Mouse (Mus musculus) CD4-positive helper T cell, adult 2 months (primary cell): ENCODE results near the gene Caprin2.
A peak's percentile ranks its signal among the peaks of the same experiment; 100 is the strongest.
"Not testable (repeated sequence)": the region's sequence is repeated elsewhere in the genome, so short reads cannot be mapped to it uniquely, and the experiment has no call there.

Experiments used
- DNase-seq: peaks from one replicate; pipeline ENCODE4 v3.0.0-alpha.2; 2012; ENCODE audit warnings: low read depth, missing footprints, low spot score

Caprin2 gene

GRCm38 (mm10) chr6:148895773-148896506 is at the start of gene Caprin2:
TSS of gene Caprin2 (minus strand) at chr6:148896237.
- DNase-seq = peak; percentile 94

DNA sequence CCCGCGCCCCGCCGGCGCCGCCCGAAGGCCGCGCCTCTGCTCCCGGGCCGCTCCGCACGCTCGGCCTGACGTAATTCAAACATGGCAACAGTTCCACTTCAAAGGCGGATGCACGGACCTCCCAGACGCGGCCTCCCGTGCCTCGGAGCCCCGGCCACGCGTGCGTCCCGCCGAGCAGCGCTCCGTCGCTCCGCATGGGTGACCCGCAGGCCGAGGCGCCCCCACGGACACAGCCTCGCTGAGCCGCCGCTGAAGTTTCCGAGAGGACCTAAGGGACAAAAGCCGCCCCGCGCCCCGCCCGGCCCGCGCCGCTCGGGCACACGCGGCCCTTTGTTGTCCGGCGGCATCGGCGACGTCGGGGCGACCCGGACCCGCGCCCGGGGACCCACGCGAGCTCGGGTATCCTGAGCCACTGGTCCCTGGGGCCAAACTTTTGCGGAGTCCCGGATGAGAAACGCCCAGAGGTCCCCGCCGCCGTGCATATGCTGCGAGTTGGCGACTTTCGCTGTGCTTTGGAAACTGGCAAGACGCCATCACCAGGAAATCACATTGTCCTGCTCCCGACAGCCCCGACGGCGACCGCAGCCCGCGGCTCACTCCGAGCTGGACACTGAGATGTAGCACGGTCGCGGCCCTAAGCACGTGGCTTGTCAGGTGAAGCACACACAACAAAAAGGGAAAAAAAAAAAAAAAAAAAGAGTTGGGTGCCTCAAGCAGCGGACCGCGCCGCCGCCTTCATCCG is 48.9 kb upstream of the Caprin2 start:
- peak; percentile 85 for DNase-seq

DNA sequence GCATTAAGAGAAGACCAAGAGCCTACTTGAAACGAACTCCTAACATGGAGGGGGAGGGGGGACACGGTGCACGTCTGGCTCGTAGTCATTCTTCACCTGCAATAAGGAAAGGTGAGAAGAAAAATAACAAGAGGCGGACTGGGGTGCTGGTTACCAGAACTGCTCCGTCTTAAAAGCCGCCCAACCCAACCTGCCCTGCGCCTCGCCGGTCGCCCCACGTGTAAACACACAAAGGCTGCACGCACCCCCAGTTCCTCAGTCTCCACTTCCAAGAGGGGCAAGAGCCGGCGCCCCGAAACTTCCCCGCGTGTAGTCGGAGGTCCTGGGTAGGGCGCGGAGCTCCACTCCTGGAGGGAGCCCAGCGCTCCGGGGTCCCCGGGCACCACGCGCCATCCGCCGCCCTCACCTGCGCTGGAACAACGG is 48.3 kb upstream of the Caprin2 start:
- no peak for DNase-seq

DNA sequence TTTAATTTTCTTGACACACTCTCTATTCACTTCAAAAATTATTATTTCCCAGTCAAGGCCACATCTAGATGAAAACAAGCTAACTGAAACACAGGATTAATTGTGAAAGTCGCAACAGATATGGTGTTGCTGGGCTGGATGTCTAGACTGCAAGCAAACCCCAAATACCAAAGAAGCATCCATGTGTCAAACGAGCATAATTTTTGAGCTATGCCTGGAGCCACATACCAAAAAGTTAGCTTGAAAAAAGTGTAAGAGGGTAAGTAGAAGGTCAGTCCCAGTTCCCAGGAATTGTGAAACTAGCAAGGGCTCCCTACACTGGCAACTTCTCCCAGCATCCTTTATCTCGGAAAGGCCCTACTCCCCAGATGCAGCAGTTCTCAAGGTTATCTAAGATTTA is 47.7 kb upstream of the Caprin2 start:
- DNase-seq = no peak

GRCm38 (mm10) chr6:148942406-148942805 is 46.4 kb upstream of the Caprin2 start:
- DNase-seq = peak; percentile 26

GRCm38 (mm10) chr6:148941880-148942279 is 45.8 kb upstream of the Caprin2 start:
- DNase-seq = no peak

DNA sequence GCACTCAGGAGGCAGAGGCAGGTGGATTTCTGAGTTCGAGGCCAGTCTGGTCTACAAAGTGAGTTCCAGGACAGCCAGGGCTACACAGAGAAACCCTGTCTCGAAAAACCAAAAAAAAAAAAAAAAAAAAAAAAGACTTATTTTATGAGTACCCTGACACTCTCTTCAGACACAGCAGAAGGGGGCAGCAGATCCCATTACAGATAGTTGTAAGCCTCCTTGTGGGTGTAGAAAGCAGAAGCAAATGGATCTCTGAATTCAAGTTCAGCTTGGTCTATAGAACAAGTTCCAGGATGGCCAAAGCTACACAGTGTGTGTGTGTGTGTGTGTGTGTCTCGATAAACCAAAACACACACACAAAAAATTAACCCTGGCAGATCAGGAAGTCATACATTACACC is 44.3 kb upstream of the Caprin2 start:
- peak; percentile 38 for DNase-seq

- no peak for DNase-seq
Measured at GRCm38 (mm10) chr6:148937693-148938092, 41.7 kb upstream of the Caprin2 start.

- no peak for DNase-seq
Measured at GRCm38 (mm10) chr6:148934961-148935590, 39.0 kb upstream of the Caprin2 start.

DNA sequence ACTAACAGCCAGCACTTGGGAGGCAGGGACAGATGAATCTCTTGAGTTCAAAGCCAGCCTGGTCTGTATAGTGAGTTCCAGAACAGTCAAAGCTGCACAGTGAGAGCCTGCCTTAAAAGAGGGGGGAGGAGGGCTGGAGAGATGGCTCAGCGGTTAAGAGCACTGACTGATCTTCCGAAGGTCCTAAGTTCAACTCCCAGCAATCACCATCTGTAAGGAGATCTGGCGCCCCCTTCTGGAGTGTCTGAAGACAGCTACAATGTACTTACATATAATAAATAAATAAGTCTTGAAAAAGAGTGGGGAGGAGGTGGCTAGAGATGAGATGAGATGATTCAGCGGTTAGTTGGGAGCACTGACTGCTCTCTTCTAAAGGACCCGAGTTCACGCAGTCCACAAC is 35.2 kb upstream of the Caprin2 start:
- peak; percentile 30 for DNase-seq

DNA sequence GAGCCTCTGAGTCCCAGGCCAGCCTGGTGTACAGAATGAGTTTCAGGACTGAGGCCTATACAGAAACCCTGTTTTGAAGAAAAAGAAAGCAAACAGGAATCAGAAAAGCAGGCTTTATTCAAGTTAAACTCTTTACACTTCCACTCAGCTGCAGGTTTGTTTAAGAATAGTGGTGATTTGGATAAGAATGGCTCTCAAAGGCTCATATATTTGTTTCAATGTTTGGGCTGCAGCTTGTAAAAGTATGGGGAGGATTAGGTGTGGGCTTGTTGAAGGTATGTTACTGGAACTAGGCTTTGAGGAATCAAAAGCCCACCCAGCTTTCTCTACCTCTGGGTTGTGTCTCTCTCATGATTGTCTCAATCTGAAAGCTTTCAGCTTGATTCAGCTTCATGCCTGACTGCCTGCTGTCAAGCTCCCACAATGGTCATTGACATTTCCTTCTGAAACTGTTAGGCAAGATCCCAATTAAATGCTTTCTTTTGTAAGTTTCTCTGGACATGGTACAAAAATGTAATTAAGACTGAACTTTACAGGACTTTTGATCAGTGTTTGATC is 22.9 kb upstream of the Caprin2 start:
- no peak for DNase-seq

DNA sequence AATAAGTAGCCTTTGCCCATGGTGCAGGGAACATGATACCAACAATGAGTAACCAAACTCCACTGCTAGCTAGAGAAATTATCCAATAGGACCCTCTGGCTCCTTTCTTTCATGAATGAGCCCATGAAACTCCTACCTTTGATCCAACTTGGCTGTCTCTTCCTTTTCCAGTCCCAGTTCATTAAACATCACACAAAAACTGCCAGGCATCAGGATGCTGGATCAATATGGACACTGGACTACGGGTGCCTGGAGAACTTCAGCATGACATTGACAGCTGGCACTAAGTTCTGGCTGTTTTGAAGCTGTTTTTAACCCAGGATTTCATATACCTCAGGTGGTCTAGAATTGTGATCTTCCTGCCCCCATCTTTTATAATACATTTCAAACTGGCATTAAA is 21.6 kb upstream of the Caprin2 start:
- DNase-seq = no peak

DNA sequence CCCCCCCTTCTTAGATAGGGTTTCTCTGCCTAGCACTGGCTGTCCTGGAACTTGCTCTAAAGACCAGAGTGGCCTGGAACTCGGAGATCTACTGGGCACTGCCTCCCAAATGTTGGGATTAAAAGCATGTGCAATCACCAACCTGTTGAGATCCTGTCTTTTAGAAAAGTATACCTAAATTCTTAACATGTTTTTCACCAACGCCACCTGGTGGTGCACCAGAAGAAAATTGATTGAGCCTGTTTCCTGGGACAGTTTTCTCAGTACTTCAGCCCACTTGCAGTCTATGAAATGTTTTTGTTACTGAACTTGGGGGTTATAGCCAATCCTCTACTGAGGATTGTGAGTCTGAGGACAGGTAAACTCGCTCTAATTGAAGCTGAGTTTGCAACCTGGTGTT is 20.8 kb upstream of the Caprin2 start:
- peak; percentile 34 for DNase-seq

GRCm38 (mm10) chr6:148913938-148914337 is 17.9 kb upstream of the Caprin2 start:
- DNase-seq = peak; percentile 54

DNA sequence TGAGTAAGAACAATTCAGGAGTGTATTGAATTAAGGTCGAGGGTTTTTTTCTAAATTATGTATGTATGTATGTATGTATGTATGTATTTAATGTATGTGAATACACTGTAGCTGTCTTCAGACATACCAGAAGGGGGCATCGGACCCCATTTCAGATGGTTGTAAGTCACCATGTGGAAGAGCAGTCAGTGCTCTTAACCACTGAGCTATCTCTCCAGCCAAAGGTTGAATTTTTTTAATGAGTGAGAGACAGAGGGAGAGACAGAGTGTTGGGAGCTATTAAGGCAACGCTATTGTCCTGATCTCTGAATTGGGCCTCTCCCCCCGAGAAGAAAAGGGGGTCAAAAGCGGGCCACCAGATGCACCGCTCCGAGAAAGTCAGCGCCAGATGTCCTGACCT is 15.9 kb upstream of the Caprin2 start:
- DNase-seq = not testable (repeated sequence)

DNA sequence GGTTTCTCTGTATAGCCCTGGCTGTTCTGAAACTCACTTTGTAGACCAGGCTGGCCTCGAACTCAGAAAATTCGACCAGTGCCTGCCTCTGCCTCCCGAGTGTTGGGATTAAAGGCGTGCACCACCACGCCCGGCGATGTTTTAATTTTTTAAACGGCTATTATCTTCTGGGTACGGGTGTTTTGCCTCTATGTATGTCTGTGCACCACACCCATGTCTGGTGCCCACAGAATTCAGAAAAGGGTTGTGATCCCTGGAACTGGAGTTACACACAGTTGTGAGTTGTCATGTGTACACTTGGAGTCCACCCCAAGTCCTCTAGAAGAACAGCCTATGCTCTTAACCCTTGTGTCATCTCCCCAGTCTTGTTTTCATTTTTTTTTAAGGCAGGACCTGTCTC is 10.9 kb upstream of the Caprin2 start:
- DNase-seq = no peak

- no peak for DNase-seq
Measured at GRCm38 (mm10) chr6:148902728-148903127, 6.7 kb upstream of the Caprin2 start.

DNA sequence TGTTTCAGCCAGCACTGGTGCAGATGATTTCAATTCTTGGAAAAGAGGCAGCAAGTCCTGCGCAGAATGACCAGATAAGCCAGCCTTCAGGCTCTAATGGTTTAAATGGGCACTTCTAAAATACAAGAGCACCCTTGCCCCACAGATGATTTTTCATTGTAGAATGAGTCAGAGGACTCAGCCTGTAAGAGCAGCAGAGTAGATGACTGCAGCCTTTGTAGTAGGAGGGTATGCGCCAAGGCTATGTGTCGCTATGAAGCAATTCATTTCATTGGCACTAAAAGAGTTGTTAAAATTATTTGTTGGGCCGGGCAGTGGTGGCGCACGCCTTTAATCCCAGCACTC is 442 bp upstream of the Caprin2 start:
- no peak for DNase-seq

DNA sequence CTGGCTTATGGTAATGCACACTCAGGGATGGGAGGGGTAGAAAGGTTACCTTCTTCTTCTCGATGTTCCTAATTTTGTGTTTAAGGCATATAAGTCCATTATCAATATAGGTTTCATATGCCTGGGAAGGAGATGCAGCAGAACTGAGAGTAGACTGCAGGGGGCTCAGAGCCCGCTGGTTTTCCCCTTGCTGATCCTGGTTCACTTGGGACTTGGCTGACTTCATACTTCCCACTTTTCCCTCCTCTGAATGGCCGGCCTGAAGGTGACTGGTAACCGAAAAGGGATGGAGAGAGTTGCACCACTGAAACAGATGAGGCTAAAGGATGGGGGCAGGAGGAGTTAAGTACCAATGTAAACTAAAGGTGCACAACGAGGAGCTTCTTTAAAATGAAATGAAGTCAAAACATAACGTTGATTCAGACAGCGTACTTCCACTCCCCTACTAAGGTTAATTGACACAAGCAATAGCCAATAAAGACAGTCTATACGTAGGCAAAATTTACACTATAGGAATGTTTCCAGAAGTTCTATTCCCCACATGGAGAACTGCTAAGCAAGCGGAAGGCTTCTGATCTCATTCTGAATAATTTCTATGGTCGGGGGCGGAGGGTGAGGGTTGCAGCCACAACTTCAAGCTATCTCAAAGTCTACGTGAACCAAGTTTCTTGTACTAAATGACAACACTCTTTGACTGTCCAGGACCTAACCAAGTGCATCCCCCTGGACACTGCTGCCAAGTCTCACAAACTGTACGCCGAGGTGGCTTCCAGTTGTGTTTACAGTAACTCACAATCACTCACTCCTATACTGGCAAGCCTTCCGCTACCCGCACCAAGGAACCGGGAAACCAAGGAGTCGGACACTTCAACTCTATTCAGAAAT is 907 bp downstream of the Caprin2 start:
- DNase-seq = peak; percentile 34

- no peak for DNase-seq
Measured at GRCm38 (mm10) chr6:148873911-148874310, 22.1 kb downstream of the Caprin2 start.

DNA sequence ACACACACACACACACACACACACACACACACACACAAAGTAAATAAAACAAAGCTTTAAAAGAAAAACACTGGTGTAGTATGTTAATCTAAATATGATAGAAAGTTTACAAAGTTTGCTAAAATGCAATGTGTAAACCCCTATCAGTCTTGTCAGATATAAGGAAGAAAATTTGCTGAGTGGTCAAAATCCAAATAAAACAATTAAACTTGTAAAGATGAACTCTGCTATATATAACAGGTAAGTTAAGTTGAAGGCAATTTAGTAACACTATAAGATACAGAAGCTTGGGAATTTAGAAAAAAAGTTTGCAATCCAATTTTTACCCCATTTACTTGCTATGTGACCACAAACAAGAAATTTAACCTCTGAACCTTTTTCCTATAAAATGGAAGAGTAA is 50.4 kb downstream of the Caprin2 start:
- DNase-seq = no peak
